Mouse (Mus musculus) G1E (cell line): Measurements from ENCODE around the gene Tfpi.

Source experiments
- CTCF ChIP-seq: IDR thresholded peaks from 2 replicates; pipeline ENCODE4 v1.5.1; 2012; ENCODE audit warnings: low read depth, low read length, inconsistent platforms, mixed read lengths
- GATA1 ChIP-seq: IDR thresholded peaks from 2 replicates; pipeline ENCODE4 v1.6.1; 2012; ENCODE audit warnings: borderline replicate concordance, low read length, inconsistent platforms, mixed read lengths
- TAL1 ChIP-seq: conservative IDR thresholded peaks from 2 replicates; pipeline ENCODE4 v1.6.1; 2012; ENCODE audit warnings: low read depth, low read length, inconsistent platforms, mixed read lengths

DNA sequence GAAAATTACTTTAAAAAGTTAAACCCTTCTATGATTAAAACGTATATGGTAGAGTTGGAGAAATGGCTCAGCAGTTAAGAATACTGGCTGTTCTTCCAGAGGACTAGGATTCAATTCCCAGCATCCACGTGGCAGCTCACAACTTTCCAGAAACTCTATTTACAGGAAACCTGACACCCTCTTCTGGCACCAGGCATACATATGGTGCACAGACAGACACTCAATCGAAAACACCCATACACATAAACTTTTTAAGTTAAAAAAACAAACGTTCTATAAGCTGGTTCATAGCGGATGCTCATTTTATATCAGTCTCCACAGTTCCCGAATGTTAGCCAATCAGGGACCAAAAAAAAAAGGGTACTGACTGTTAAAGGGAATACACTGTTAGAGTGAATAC, 49.2 kb upstream of the Tfpi start:
- TF ChIP-seq CTCF: no peak
- TF ChIP-seq GATA1: no peak
- no peak for TF ChIP-seq TAL1
